Mouse (Mus musculus) liver, embryonic 16.5 days (tissue): Measurements from ENCODE around the gene Smyd2. TPM values are rescaled to one million over a fixed set of nuclear protein-coding genes. Genes with fewer than 3 reads are reported as not detected.

ENCODE experiments used
- ATAC-seq: fragments of 200-750 bp; cut with Nextera tagmentation; 2 replicates; pipeline ENCODE4 v1.8.0; 2017; ENCODE audit warnings: low read depth, mild to moderate bottlenecking, moderate number of reproducible peaks, moderate library complexity
- H3K27ac ChIP-seq: fragments of 300-500 bp; sonication (generic); 2 replicates; pipeline ENCODE4 v1.5.1; 2014; ENCODE audit warnings: mild to moderate bottlenecking, low read length
- H3K27me3 ChIP-seq: fragments of 300-500 bp; sonication (generic); 2 replicates; pipeline ENCODE4 v1.6.1; 2014; ENCODE audit warnings: low read depth, low read length, mixed read lengths; ENCODE audit not compliant: control insufficient read depth, insufficient read depth
- H3K36me3 ChIP-seq: fragments of 300-500 bp; sonication (generic); 2 replicates; pipeline ENCODE4 v1.6.1; 2014; ENCODE audit warnings: mild to moderate bottlenecking; ENCODE audit not compliant: control insufficient read depth, insufficient read depth
- H3K4me1 ChIP-seq: fragments of 300-500 bp; sonication (generic); 2 replicates; pipeline ENCODE4 v1.6.1; 2014; ENCODE audit warnings: low read depth, low read length, mixed read lengths; ENCODE audit not compliant: control insufficient read depth
- H3K4me2 ChIP-seq: fragments of 300-500 bp; sonication (generic); 2 replicates; pipeline ENCODE4 v1.6.1; 2014; ENCODE audit warnings: low read depth, low read length, mixed read lengths
- H3K4me3 ChIP-seq: fragments of 300-500 bp; sonication (generic); 2 replicates; pipeline ENCODE4 v1.5.1; 2014; ENCODE audit warnings: low read depth, mild to moderate bottlenecking, low read length
- H3K9ac ChIP-seq: fragments of 300-500 bp; sonication (generic); 2 replicates; pipeline ENCODE4 v1.6.1; 2014; ENCODE audit warnings: low read depth, low read length
- H3K9me3 ChIP-seq: fragments of 300-500 bp; sonication (generic); replicated peaks from 2 replicates; pipeline ENCODE4 v1.6.1; 2016; ENCODE audit warnings: low read length; ENCODE audit not compliant: control insufficient read depth
- WGBS: fragments of 180-500 bp; shearing (Covaris S2); extraction: QIAGEN DNeasy Blood & Tissue Kit; methylation state at CpG from one replicate; pipeline ENCODE4 v1.1.7; 2014; ENCODE audit not compliant: insufficient replicate concordance; 5-methylcytosine and 5-hydroxymethylcytosine counted together
- polyA plus RNA-seq: library from polyadenylated mRNA; unstranded; fragments of >200 nt; fragmentation: Nextera tagmentation; extraction: Ambion mirVana; gene quantifications from 2 replicates; pipeline ENCODE4 v1.2.1, GENCODE M21; 2015

The Smyd2 gene
- 19.4 and 21.1 TPM in 2 replicates for polyA plus RNA-seq

GRCm38 (mm10) chr1:189921818-189922592 lies at the start of gene Smyd2:
Gene Smyd2 (minus strand): TSS chr1:189922363.
- Histone ChIP-seq H3K27me3 (no peaks in the 10 kb centered on the region), H3K4me2 (peak within 1 kb of the TSS; percentile 67), H3K36me3 (no peaks in the 10 kb centered on the region), H3K4me3 (peak within 1 kb of the TSS; percentile 65), H3K9me3 (no peaks in the 10 kb centered on the region), H3K4me1 (peaks cover 4% of the 10 kb centered on the region; the same call in 1 of the 2 replicates), H3K27ac (no peak within 1 kb of the TSS), H3K9ac (peak within 1 kb of the TSS; percentile 65)
- under 1% methylated on average over 84 of the region's 90 CpGs for WGBS
- ATAC-seq: peak; percentile 91

- Histone ChIP-seq H3K27ac (no peak overlapping the region), H3K4me3 (no peak overlapping the region), H3K4me1 (no peaks in the 10 kb centered on the region), H3K36me3 (no peaks in the 10 kb centered on the region), H3K27me3 (no peaks in the 10 kb centered on the region), H3K4me2 (no peak overlapping the region), H3K9me3 (no peaks in the 10 kb centered on the region), H3K9ac (no peak overlapping the region)
- WGBS: 69% methylated on average over 8 of the region's 8 CpGs
- no peak for ATAC-seq
Observed at GRCm38 (mm10) chr1:189970381-189970780, 48.2 kb upstream of the Smyd2 start.

- 49% methylated on average over 4 of the region's 4 CpGs for whole genome bisulfite sequencing
- Histone ChIP-seq H3K9me3 (no peaks in the 10 kb centered on the region), H3K27ac (no peak overlapping the region), H3K9ac (no peak overlapping the region), H3K4me2 (no peak overlapping the region), H3K4me3 (no peak overlapping the region), H3K36me3 (no peaks in the 10 kb centered on the region), H3K4me1 (no peaks in the 10 kb centered on the region), H3K27me3 (no peaks in the 10 kb centered on the region)
- no peak for ATAC-seq
Observed at GRCm38 (mm10) chr1:189968027-189968426, 45.9 kb upstream of the Smyd2 start.

GRCm38 (mm10) chr1:189960481-189960880 lies 38.3 kb upstream of the Smyd2 start:
- no peak overlapping the region for H3K4me3 ChIP-seq
- H3K4me2 ChIP-seq: no peak overlapping the region
- WGBS: 46% methylated on average over 5 of the region's 5 CpGs
- no peak overlapping the region for H3K27ac ChIP-seq
- no peaks in the 10 kb centered on the region for H3K27me3 ChIP-seq
- H3K9me3 ChIP-seq: no peaks in the 10 kb centered on the region
- no peak for ATAC-seq
- no peaks in the 10 kb centered on the region for H3K36me3 ChIP-seq
- no peak overlapping the region for H3K9ac ChIP-seq
- H3K4me1 ChIP-seq: no peaks in the 10 kb centered on the region

- no peaks in the 10 kb centered on the region for H3K36me3 ChIP-seq
- no peaks in the 10 kb centered on the region for H3K27me3 ChIP-seq
- H3K4me2 ChIP-seq: no peak overlapping the region
- no peak overlapping the region for H3K9ac ChIP-seq
- no peaks in the 10 kb centered on the region for H3K4me1 ChIP-seq
- 64% methylated on average over 8 of the region's 8 CpGs for WGBS
- H3K27ac ChIP-seq: no peak overlapping the region
- no peak overlapping the region for H3K4me3 ChIP-seq
- H3K9me3 ChIP-seq: no peaks in the 10 kb centered on the region
- ATAC-seq: no peak
Observed at GRCm38 (mm10) chr1:189959802-189960201, 37.6 kb upstream of the Smyd2 start.

- H3K4me1 ChIP-seq: no peaks in the 10 kb centered on the region
- no peak overlapping the region for H3K9ac ChIP-seq
- H3K4me3 ChIP-seq: no peak overlapping the region
- ATAC-seq: no peak
- no peak overlapping the region for H3K27ac ChIP-seq
- no peak overlapping the region for H3K4me2 ChIP-seq
- no peaks in the 10 kb centered on the region for H3K27me3 ChIP-seq
- no peaks in the 10 kb centered on the region for H3K36me3 ChIP-seq
- H3K9me3 ChIP-seq: no peaks in the 10 kb centered on the region
- 67% methylated on average over 6 of the region's 6 CpGs for WGBS
Observed at GRCm38 (mm10) chr1:189951861-189952260, 29.7 kb upstream of the Smyd2 start.

- Histone ChIP-seq H3K27me3 (no peaks in the 10 kb centered on the region), H3K4me3 (no peak overlapping the region), H3K9me3 (no peaks in the 10 kb centered on the region), H3K4me1 (no peaks in the 10 kb centered on the region), H3K36me3 (no peaks in the 10 kb centered on the region), H3K27ac (no peak overlapping the region), H3K9ac (no peak overlapping the region), H3K4me2 (no peak overlapping the region)
- 73% methylated on average over 8 of the region's 8 CpGs for WGBS
- no peak for ATAC-seq
Observed at GRCm38 (mm10) chr1:189947411-189947810, 25.2 kb upstream of the Smyd2 start.

GRCm38 (mm10) chr1:189946126-189946525 lies 24.0 kb upstream of the Smyd2 start:
- H3K9me3 ChIP-seq: no peaks in the 10 kb centered on the region
- H3K9ac ChIP-seq: no peak overlapping the region
- 46% methylated on average over 8 of the region's 8 CpGs for WGBS
- H3K27me3 ChIP-seq: no peaks in the 10 kb centered on the region
- H3K36me3 ChIP-seq: no peaks in the 10 kb centered on the region
- H3K4me2 ChIP-seq: no peak overlapping the region
- H3K4me1 ChIP-seq: no peaks in the 10 kb centered on the region
- H3K4me3 ChIP-seq: no peak overlapping the region
- no peak overlapping the region for H3K27ac ChIP-seq
- ATAC-seq: no peak

- Histone ChIP-seq H3K9ac (no peak overlapping the region), H3K4me3 (no peak overlapping the region), H3K4me2 (no peak overlapping the region), H3K36me3 (no peaks in the 10 kb centered on the region), H3K27ac (no peak overlapping the region), H3K4me1 (no peaks in the 10 kb centered on the region), H3K27me3 (no peaks in the 10 kb centered on the region), H3K9me3 (no peaks in the 10 kb centered on the region)
- ATAC-seq: no peak
- 72% methylated on average over 5 of the region's 5 CpGs for WGBS
Observed at GRCm38 (mm10) chr1:189941786-189942185, 19.6 kb upstream of the Smyd2 start.
